Mouse (Mus musculus): ENCODE measurements around the gene Gm20897. TPM values are rescaled to one million over a fixed set of nuclear protein-coding genes. Genes with fewer than 3 reads are reported as not detected.
"Not testable (repeated sequence)": the region's sequence is repeated elsewhere in the genome, so short reads cannot be mapped to it uniquely, and the experiment has no call there.

The Gm20897 gene
- not detected in 2 replicates for polyA plus RNA-seq (2012; ENCODE audit: insufficient read depth, insufficient read length, low replicate concordance, missing spikeins)

DNA sequence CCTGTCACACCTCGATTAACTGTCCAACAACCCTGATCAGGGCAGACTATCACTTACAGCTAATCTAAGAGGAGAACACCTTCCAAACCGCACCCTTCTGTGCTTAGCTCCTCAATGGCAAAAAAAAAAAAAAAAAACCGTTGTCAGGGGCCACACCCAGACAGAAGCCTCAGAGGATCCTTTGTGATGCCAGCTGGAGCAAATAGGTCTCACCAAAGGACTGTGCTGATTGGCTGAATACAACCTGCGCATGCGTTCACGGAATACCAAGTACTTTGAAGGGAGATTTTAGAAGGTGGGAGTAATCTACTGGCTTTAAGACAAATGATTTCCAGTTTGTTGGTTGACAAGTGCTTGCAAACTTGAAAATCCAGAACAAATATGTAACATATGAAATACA is at the start of gene Gm20897:
Gene Gm20897 (minus strand): TSS at position 101 of the 400 bp plus-strand sequence.
- WGBS = 72% methylated on average over 5 of the region's 6 CpGs
- not testable (repeated sequence) for H3K27ac ChIP-seq (ENCODE audit: insufficient read depth, low read depth, low read length); H3K4me3 ChIP-seq (ENCODE audit: insufficient read depth, low read depth, low read length); H3K4me1 ChIP-seq (ENCODE audit: control insufficient read depth, insufficient read depth, low read length)

Other genes starting within 250 kb of the Gm20897 start
- not detected in 2 replicates for gene Gm21732, start 73.5 kb upstream of the Gm20897 start, polyA plus RNA-seq (2012; ENCODE audit: insufficient read depth, insufficient read length, low replicate concordance, missing spikeins)

All from olfactory bulb, adult 2 months (tissue).